Mouse (Mus musculus): ENCODE measurements around the gene Prss57. TPM values are rescaled to one million over a fixed set of nuclear protein-coding genes. Genes with fewer than 3 reads are reported as not detected.
"Not testable (repeated sequence)": the region's sequence is repeated elsewhere in the genome, so short reads cannot be mapped to it uniquely, and the experiment has no call there.

Gene Prss57
- polyA plus RNA-seq, 1 experiment from 2014 or later = 5.0 TPM

DNA sequence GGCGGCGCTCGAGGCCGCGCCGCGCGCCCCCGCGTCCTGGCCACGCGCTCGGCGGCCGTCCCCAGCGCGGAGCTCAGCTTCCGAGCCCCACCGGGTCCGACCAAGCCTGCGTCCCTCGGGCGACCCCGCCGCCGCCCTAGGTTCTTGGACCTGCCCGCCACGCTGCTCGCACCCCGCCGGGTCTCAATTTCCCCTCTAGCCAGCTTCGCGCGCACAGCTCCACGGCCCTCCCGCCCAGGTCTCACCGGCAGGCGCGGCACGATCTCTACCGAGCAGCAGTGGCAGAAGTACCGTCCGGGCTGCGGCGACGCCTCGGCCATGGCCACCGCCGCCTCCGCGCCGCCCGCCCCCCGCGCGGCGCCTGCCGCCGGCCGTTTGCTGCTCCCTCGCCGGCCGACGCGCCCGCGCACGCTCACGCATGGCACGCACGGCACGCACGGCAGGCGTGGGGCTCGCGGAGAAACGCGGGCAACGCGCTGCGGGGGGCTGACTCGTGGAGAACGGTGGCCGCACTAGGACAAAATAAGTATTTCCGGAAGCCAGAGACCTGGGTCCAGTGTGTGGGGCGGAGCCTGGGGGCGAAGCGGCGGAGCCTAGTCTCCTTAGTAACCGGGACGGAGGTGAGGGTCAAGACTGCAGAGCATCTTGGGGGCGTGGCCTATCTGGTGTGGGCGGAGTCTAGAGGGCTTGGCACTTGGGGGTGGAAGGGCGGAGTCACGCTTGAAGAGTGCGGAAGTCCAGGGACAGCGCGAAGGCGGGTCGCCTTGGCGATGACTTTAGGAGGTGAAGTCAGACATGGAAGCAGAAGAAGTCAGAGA is 24.0 kb downstream of the Prss57 start, which contains the start of gene Rnf126:
Gene Rnf126, minus strand, starts transcription at position 445 of the 818 bp plus-strand sequence.
- no peaks in the 10 kb centered on the region for H3K9me3 ChIP-seq (ENCODE audit: low read length)
- H3K4me2 ChIP-seq (ENCODE audit: low read depth, low read length) = peak within 1 kb of the TSS; percentile 85
- ATAC-seq (peak; percentile 89), DNase-seq (peak; percentile 99)
- peak within 1 kb of the TSS; percentile 95 for H3K27ac ChIP-seq (ENCODE audit: low read depth)
- peak within 1 kb of the TSS; percentile 96 for H3K4me3 ChIP-seq (ENCODE audit: low read depth, low read length)
- no peak for TF ChIP-seq CTCF (IDR thresholded peaks at IDR 0.05; ENCODE audit: low read depth)
- TF ChIP-seq EP300 (IDR thresholded peaks at IDR 0.05; ENCODE audit: low read depth) = peak; percentile 66
- H3K4me1 ChIP-seq (ENCODE audit: insufficient read depth) = peaks cover 30% of the 10 kb centered on the region
- peaks cover 11% of the 10 kb centered on the region for H3K36me3 ChIP-seq (replicated peaks; ENCODE audit: insufficient read depth, low read length)
- H3K9ac ChIP-seq (replicated peaks) = peak within 1 kb of the TSS; percentile 96
- under 1% methylated on average over 68 of the region's 101 CpGs for WGBS (ENCODE audit: insufficient replicate concordance)
- no peaks in the 10 kb centered on the region for H3K27me3 ChIP-seq (ENCODE audit: insufficient read depth, low read length)

DNA sequence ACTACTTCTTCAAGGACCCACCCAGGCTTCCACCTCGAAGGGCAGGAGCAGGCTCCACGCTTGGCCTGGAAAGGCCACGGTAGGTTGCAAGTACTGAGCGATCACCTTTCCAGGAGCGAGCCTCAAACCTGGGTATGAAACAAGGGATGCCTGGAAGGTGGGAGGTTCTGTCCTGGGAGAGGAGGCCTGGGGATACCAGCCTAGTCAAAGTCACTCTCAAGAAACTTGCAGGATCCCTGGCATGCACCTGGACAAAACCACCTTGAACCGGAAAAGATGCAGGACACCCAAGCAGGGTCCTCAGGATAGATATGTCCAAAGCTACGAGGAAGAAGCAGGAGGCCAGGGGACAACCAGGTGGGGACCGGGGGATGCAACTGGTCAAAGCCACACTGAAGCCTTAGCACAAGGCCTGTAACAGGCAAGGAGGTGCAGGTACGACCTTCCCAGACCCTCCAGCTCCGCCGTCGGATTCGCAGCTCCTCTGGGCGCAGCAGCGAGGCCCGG is 24.7 kb downstream of the Prss57 start:
- no peak for DNase-seq
- Histone ChIP-seq H3K9me3 (ENCODE audit: low read length) (no peaks in the 10 kb centered on the region), H3K27ac (ENCODE audit: low read depth) (peak overlapping the region; percentile 95), H3K9ac (replicated peaks) (peak overlapping the region; percentile 96), H3K4me1 (ENCODE audit: insufficient read depth) (peaks cover 30% of the 10 kb centered on the region), H3K36me3 (replicated peaks; ENCODE audit: insufficient read depth, low read length) (peaks cover 18% of the 10 kb centered on the region), H3K27me3 (ENCODE audit: insufficient read depth, low read length) (no peaks in the 10 kb centered on the region), H3K4me3 (ENCODE audit: low read depth, low read length) (peak overlapping the region; percentile 96), H3K4me2 (ENCODE audit: low read depth, low read length) (peak overlapping the region; percentile 85)
- TF ChIP-seq EP300 (IDR thresholded peaks at IDR 0.05; ENCODE audit: low read depth) (no peak), CTCF (IDR thresholded peaks at IDR 0.05; ENCODE audit: low read depth) (no peak)
- 5% methylated on average over 16 of the region's 16 CpGs for WGBS (ENCODE audit: insufficient replicate concordance)
- ATAC-seq = no peak

DNA sequence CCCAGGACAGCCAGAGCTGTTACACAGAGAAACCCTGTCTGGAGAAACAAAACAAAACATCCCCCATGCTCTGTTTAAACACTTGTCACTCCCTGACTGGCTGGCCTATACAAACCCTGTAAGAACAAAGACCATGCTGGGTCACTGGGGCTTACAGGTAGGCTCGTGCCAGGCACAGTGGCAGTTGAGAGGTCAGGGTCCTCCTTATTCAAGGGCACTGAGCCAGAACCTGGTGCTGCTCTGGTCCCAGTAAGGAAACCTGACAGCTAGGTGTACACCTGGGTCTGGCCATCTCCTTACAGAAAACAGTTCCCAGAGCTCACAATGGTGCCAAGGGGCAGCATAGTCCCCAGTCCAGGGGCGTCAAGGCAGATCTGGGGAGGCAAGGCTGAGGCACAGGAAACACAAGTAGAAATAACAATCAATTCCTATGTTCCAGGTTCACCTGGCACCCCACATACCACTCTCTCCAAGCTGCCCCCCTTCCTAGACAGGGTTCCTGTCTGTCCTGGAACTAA is 25.5 kb downstream of the Prss57 start:
- peak overlapping the region; percentile 95 for H3K27ac ChIP-seq (ENCODE audit: low read depth)
- H3K9me3 ChIP-seq (ENCODE audit: low read length) = no peaks in the 10 kb centered on the region

DNA sequence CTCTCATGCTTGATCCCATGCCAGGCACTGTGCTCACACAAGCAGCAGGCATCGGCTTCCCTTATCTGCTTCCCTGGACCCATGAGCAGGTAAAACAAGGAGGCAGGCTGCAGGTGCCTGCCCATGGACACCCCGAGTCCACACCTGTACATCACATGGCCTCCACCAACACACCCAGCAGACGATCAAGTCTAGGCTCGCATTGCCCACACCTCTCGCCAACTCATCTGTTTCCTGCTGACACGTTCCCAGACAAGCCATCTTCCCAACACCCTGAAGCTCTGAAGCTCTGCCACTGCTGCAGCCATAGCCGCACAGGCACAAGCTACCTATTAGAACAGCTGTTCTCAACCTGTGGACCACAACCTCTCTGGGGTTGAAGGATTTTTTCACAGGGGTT is 26.5 kb downstream of the Prss57 start:
- Histone ChIP-seq H3K4me3 (ENCODE audit: low read depth, low read length) (no peak overlapping the region), H3K4me2 (ENCODE audit: low read depth, low read length) (no peak overlapping the region), H3K27ac (ENCODE audit: low read depth) (no peak overlapping the region), H3K4me1 (ENCODE audit: insufficient read depth) (peaks cover 30% of the 10 kb centered on the region), H3K36me3 (replicated peaks; ENCODE audit: insufficient read depth, low read length) (peaks cover 27% of the 10 kb centered on the region), H3K27me3 (ENCODE audit: insufficient read depth, low read length) (no peaks in the 10 kb centered on the region), H3K9me3 (ENCODE audit: low read length) (no peaks in the 10 kb centered on the region), H3K9ac (replicated peaks) (0 out of 2 replicates have a peak overlapping the region, but pooled peaks have one; percentile 11)
- DNase-seq (no peak), ATAC-seq (no peak)
- TF ChIP-seq EP300 (IDR thresholded peaks at IDR 0.05; ENCODE audit: low read depth) (no peak), CTCF (IDR thresholded peaks at IDR 0.05; ENCODE audit: low read depth) (no peak)
- WGBS (ENCODE audit: insufficient replicate concordance) = 66% methylated on average over 7 of the region's 7 CpGs

More for the DNA sequence above, 25.5 kb downstream of the Prss57 start:
- H3K4me1 ChIP-seq (ENCODE audit: insufficient read depth) = peaks cover 30% of the 10 kb centered on the region
- no peak for DNase-seq
- H3K4me3 ChIP-seq (ENCODE audit: low read depth, low read length) = peak overlapping the region; percentile 96; the same call in 1 of the 2 replicates
- TF ChIP-seq EP300 (IDR thresholded peaks at IDR 0.05; ENCODE audit: low read depth) (no peak), CTCF (IDR thresholded peaks at IDR 0.05; ENCODE audit: low read depth) (no peak)
- no peaks in the 10 kb centered on the region for H3K27me3 ChIP-seq (ENCODE audit: insufficient read depth, low read length)
- H3K36me3 ChIP-seq (replicated peaks; ENCODE audit: insufficient read depth, low read length) = peaks cover 25% of the 10 kb centered on the region
- peak overlapping the region; percentile 96 for H3K9ac ChIP-seq (replicated peaks)
- 59% methylated on average over 2 of the region's 2 CpGs for WGBS (ENCODE audit: insufficient replicate concordance)
- peak; percentile 2; the same call in 1 of the 2 replicates for ATAC-seq
- H3K4me2 ChIP-seq (ENCODE audit: low read depth, low read length) = peak overlapping the region; percentile 85

DNA sequence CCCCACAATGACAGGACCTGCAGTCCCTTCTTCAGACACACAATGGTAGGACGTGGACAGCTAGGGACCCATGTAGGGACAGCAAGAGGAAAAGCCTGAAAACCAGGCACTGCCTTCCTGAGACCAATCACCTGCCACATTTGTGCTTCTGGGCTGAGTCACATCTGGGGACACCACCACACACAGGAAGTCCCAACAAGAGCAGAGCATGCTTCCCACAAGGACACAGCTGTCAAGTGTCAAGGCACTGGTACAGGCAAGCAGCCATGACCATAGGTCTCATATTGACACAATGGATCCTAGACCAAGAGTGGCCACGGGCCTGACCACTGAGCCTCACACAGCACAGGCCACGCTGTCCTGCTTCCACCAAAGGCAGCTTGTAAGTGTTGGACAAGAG is 27.9 kb downstream of the Prss57 start:
- H3K9ac ChIP-seq (replicated peaks) = no peak overlapping the region
- no peak overlapping the region for H3K4me3 ChIP-seq (ENCODE audit: low read depth, low read length)
- no peaks in the 10 kb centered on the region for H3K27me3 ChIP-seq (ENCODE audit: insufficient read depth, low read length)
- peaks cover 38% of the 10 kb centered on the region for H3K36me3 ChIP-seq (replicated peaks; ENCODE audit: insufficient read depth, low read length)
- H3K27ac ChIP-seq (ENCODE audit: low read depth) = no peak overlapping the region
- ATAC-seq (no peak), DNase-seq (no peak)
- no peak overlapping the region for H3K4me2 ChIP-seq (ENCODE audit: low read depth, low read length)
- H3K4me1 ChIP-seq (ENCODE audit: insufficient read depth) = peaks cover 23% of the 10 kb centered on the region
- TF ChIP-seq CTCF (IDR thresholded peaks at IDR 0.05; ENCODE audit: low read depth) = no peak
- WGBS (ENCODE audit: insufficient replicate concordance) = 86% methylated on average over 3 of the region's 3 CpGs
- H3K9me3 ChIP-seq (ENCODE audit: low read length) = no peaks in the 10 kb centered on the region

DNA sequence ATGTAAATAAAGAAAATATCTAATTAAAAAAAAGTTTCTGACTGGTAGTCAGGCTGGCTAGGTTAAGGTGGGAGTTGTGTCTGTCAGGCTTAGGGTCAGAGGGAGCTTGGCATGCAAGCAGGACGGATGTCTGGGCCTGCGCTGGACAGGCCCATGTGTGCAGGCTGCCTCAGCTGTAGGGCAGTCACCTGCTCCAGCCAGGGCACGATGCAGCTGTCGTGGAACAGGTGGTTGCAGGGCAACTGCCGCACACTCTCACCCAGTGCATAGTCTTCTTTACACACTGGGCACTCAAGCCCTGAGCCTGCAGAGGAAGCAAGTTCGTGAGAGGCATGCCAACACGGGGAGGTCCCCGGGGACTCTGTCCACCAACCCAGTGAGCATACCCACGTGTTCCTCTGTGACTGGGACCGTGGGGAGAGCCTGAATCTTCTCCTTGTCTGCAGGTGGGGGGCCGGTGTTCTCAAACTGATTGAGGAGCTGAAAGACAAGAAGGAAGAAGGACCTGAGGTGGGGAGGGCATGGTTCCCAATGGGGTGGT is 30.1 kb downstream of the Prss57 start:
- Histone ChIP-seq H3K27me3 (ENCODE audit: insufficient read depth, low read length) (no peaks in the 10 kb centered on the region), H3K36me3 (replicated peaks; ENCODE audit: insufficient read depth, low read length) (peaks cover 40% of the 10 kb centered on the region), H3K4me2 (ENCODE audit: low read depth, low read length) (no peak overlapping the region), H3K9ac (replicated peaks) (no peak overlapping the region), H3K4me3 (ENCODE audit: low read depth, low read length) (no peak overlapping the region), H3K9me3 (ENCODE audit: low read length) (no peaks in the 10 kb centered on the region), H3K27ac (ENCODE audit: low read depth) (no peak overlapping the region), H3K4me1 (ENCODE audit: insufficient read depth) (peaks cover 16% of the 10 kb centered on the region)
- no peak for ATAC-seq
- no peak for DNase-seq
- TF ChIP-seq CTCF (IDR thresholded peaks at IDR 0.05; ENCODE audit: low read depth) (no peak), EP300 (IDR thresholded peaks at IDR 0.05; ENCODE audit: low read depth) (no peak)
- 87% methylated on average over 11 of the region's 11 CpGs for WGBS (ENCODE audit: insufficient replicate concordance)

DNA sequence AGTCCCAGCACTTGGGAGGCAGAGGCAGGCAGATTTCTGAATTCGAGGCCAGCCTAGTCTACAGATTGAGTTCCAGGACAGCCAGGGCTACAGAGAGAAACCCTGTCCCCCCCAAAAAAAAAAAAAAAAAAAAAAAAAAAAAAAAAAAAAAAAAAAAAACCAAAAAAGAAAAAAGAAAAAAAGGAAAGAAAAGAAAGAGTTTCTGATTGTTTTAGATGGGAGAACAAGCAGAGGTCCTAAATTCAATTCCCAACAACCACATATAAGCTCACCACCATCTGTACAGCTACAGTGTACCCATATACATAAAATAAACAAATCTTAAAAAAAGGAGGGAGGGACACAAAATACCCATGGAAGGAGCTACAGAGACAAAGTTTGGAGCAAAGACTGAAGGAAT is 31.1 kb downstream of the Prss57 start:
- not testable (repeated sequence) for ATAC-seq; H3K27ac ChIP-seq (ENCODE audit: low read depth); H3K27me3 ChIP-seq (ENCODE audit: insufficient read depth, low read length); H3K4me2 ChIP-seq (ENCODE audit: low read depth, low read length); DNase-seq; H3K9ac ChIP-seq (replicated peaks); H3K4me3 ChIP-seq (ENCODE audit: low read depth, low read length); H3K9me3 ChIP-seq (ENCODE audit: low read length)
- Histone ChIP-seq H3K4me1 (ENCODE audit: insufficient read depth) (peaks cover 13% of the 10 kb centered on the region), H3K36me3 (replicated peaks; ENCODE audit: insufficient read depth, low read length) (peaks cover 40% of the 10 kb centered on the region)
- 71% methylated on average over 1 of the region's 1 CpGs for WGBS (ENCODE audit: insufficient replicate concordance)

All from liver, postnatal 0 days (tissue).